Mouse (Mus musculus) lung, embryonic 16.5 days (tissue): ENCODE measurements at regions not wholly inside any gene's neighbourhood (a gene's known extent, or its start where the extent isn't known, plus 50 kb on each side); places are given as distances from the start of the nearest gene placed in this dataset.

Experiments used
- ATAC-seq: fragments of 200-750 bp; cut with Nextera tagmentation; 2 replicates; pipeline ENCODE4 v1.8.0; 2017; ENCODE audit warnings: low read depth, mild to moderate bottlenecking, moderate library complexity
- H3K27ac ChIP-seq: fragments of 300-500 bp; sonication (generic); 2 replicates; pipeline ENCODE4 v1.5.1; 2014; ENCODE audit warnings: mild to moderate bottlenecking, control low read depth, low read length
- H3K27me3 ChIP-seq: fragments of 300-500 bp; sonication (generic); 2 replicates; pipeline ENCODE4 v1.6.1; 2014; ENCODE audit warnings: low read depth, low read length, mixed read lengths; ENCODE audit not compliant: control insufficient read depth, insufficient read depth
- H3K36me3 ChIP-seq: fragments of 300-500 bp; sonication (generic); 2 replicates; pipeline ENCODE4 v1.6.1; 2014; ENCODE audit warnings: low read length; ENCODE audit not compliant: control insufficient read depth, insufficient read depth
- H3K4me1 ChIP-seq: fragments of 300-500 bp; sonication (generic); replicated peaks from 2 replicates; pipeline ENCODE4 v1.6.1; 2014; ENCODE audit warnings: low read length, mixed read lengths; ENCODE audit not compliant: control insufficient read depth, insufficient read depth
- H3K4me2 ChIP-seq: fragments of 300-500 bp; sonication (generic); 2 replicates; pipeline ENCODE4 v1.6.1; 2014; ENCODE audit warnings: low read depth, low read length, control low read depth
- H3K4me3 ChIP-seq: fragments of 300-500 bp; sonication (generic); 2 replicates; pipeline ENCODE4 v1.5.1; 2014; ENCODE audit warnings: mild to moderate bottlenecking, low read length, control low read depth
- H3K9ac ChIP-seq: fragments of 300-500 bp; sonication (generic); 2 replicates; pipeline ENCODE4 v1.6.1; 2014; ENCODE audit warnings: low read length, control low read depth
- H3K9me3 ChIP-seq: fragments of 300-500 bp; sonication (generic); 2 replicates; pipeline ENCODE4 v1.6.1; 2016; ENCODE audit warnings: low read length; ENCODE audit not compliant: control insufficient read depth
- WGBS: fragments of 180-500 bp; shearing (Covaris S2); extraction: QIAGEN DNeasy Blood & Tissue Kit; methylation state at CpG from one replicate; pipeline ENCODE4 v1.1.7; 2014; 5-methylcytosine and 5-hydroxymethylcytosine counted together

DNA sequence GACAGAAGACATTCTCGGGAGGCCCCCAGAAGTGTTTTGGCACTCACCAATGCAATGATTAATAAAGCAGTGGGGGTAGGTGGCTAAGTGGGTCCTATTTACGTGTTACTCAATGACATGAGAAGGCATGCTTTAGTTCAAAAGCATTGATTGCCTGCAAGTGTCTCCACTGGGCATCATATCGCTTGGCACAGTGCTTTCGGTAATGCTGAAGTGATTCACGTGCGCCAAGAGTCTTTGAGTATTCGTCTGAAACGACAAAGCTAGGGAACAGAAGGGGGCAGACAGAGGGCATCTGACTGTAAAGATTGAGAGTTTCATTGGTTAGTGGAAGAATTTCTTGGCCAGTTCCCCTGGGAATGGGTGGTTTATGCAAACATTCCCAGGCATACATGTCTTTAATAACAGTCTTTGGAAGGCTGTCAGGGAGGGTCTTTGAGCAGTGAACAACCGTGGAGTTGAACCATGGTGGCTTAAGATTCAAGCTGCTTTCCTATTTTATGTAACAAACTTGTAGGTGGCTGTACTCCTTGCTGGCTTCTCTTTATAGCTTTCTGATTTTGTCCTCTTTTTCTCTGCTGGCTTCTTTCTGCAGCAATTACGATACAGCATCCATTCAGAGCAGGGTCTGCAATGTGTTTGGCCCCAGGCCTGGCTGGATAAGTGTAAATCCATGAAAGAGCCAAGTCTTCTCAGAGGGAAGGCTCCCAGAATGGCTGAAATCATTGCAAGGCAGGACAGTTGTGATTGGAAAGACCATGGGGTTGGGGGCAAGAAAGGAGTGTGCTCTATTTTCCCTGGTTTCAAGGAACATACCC is 62.2 kb upstream of the Ltbp1 start:
- H3K9ac ChIP-seq, result no peak overlapping the region
- H3K4me3 ChIP-seq, result no peak overlapping the region
- no peaks in the 10 kb centered on the region for H3K9me3 ChIP-seq
- no peak overlapping the region for H3K4me2 ChIP-seq
- ATAC-seq, result no peak; the same call in 1 of the 2 replicates
- no peaks in the 10 kb centered on the region for H3K36me3 ChIP-seq
- H3K27ac ChIP-seq, result no peak overlapping the region
- no peaks in the 10 kb centered on the region for H3K4me1 ChIP-seq
- H3K27me3 ChIP-seq, result no peaks in the 10 kb centered on the region
- 53% methylated on average over 10 of the region's 10 CpGs for WGBS

GRCm38 (mm10) chr17:74943802-74944193 is 61.6 kb upstream of the Ltbp1 start:
- Histone ChIP-seq H3K27me3 (no peaks in the 10 kb centered on the region), H3K4me1 (no peaks in the 10 kb centered on the region), H3K27ac (no peak overlapping the region), H3K4me3 (no peak overlapping the region), H3K36me3 (no peaks in the 10 kb centered on the region), H3K9me3 (no peaks in the 10 kb centered on the region), H3K4me2 (no peak overlapping the region), H3K9ac (no peak overlapping the region)
- ATAC-seq, result no peak
- WGBS, result 39% methylated on average over 4 of the region's 4 CpGs

DNA sequence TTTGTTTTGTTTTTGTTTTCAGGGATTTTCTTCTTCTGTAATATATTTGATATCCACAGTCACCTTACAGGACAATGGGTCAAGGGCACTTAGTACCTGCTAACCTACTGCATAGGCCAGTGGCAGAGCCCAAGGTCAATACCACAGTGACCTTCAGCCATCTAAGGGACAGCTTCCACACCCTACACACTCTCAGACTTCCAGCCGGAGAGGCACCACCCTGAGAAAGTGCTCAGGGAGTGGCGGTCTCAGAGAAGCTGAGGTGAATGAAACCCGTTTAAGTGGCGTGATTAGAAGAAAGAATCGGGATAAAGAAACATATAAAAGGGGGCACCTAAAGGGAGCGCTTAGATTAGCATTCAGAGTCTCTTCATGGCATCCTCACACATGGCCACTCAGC is 60.2 kb upstream of the Ltbp1 start:
- no peak overlapping the region for H3K4me3 ChIP-seq
- H3K9me3 ChIP-seq, result no peaks in the 10 kb centered on the region
- 74% methylated on average over 6 of the region's 6 CpGs for WGBS
- H3K9ac ChIP-seq, result no peak overlapping the region
- H3K27ac ChIP-seq, result no peak overlapping the region
- no peaks in the 10 kb centered on the region for H3K4me1 ChIP-seq
- H3K4me2 ChIP-seq, result no peak overlapping the region
- ATAC-seq, result no peak
- H3K36me3 ChIP-seq, result no peaks in the 10 kb centered on the region
- no peaks in the 10 kb centered on the region for H3K27me3 ChIP-seq

DNA sequence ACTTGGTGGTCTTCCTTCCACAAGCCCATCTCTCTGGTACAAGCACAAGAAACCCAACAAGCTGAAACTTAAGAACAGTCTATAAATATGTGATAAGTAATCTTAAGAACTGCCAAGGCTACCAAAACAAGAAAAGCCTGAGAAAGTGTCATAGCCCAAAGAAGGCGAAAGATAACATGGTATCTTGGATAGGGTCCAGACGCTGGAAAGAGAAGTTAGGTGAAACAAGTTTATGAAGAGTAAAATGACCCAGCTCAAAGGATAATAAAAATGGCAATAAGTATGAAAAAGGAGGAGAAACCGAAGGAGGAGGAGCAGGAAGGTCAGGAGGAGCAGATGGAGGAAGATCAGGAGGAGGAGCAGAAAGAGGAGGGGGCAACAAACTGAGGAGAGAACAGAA is 56.9 kb upstream of the Ltbp1 start:
- no peak for ATAC-seq
- H3K4me1 ChIP-seq, result no peaks in the 10 kb centered on the region
- 50% methylated on average over 3 of the region's 3 CpGs for WGBS
- no peak overlapping the region for H3K4me3 ChIP-seq
- no peaks in the 10 kb centered on the region for H3K27me3 ChIP-seq
- H3K27ac ChIP-seq, result no peak overlapping the region
- H3K9ac ChIP-seq, result no peak overlapping the region
- no peaks in the 10 kb centered on the region for H3K36me3 ChIP-seq
- H3K4me2 ChIP-seq, result no peak overlapping the region
- H3K9me3 ChIP-seq, result no peaks in the 10 kb centered on the region

- Histone ChIP-seq H3K36me3 (no peaks in the 10 kb centered on the region), H3K4me2 (no peak overlapping the region), H3K9me3 (no peaks in the 10 kb centered on the region), H3K4me1 (no peaks in the 10 kb centered on the region), H3K9ac (no peak overlapping the region), H3K27me3 (no peaks in the 10 kb centered on the region), H3K4me3 (no peak overlapping the region), H3K27ac (no peak overlapping the region)
- no peak for ATAC-seq
- WGBS, result 94% methylated on average over 2 of the region's 2 CpGs
Observed at GRCm38 (mm10) chr17:74950316-74950715, 55.1 kb upstream of the Ltbp1 start.

DNA sequence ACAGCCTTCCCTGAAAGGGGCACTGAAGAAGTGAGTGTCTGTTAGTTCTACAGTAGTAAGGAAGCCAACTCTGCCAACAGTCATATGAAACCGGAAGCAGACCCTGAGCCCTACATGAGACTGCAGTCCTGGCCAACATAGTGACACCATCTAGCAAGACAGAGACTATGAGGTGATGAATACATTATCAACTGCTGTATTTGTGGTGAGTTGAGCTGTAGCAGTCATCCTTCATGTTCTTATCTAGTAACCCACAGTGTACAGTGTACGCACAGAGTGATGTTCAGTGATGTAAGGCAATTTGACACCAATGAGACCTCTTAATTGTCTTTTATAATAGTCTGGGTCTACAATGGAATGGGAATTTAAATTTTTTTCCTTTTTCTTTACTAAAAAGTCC is 50.4 kb upstream of the Ltbp1 start:
- Histone ChIP-seq H3K4me3 (no peak overlapping the region), H3K27me3 (no peaks in the 10 kb centered on the region), H3K9me3 (no peaks in the 10 kb centered on the region), H3K27ac (no peak overlapping the region), H3K4me2 (no peak overlapping the region), H3K36me3 (no peaks in the 10 kb centered on the region), H3K9ac (no peak overlapping the region), H3K4me1 (no peaks in the 10 kb centered on the region)
- ATAC-seq, result no peak
- WGBS, result 72% methylated on average over 2 of the region's 2 CpGs
